Mouse (Mus musculus) liver, embryonic 11.5 days (tissue): Measurements from ENCODE around the gene Tex28. TPM values are rescaled to one million over a fixed set of nuclear protein-coding genes. Genes with fewer than 3 reads are reported as not detected.
"Not testable (repeated sequence)": the region's sequence is repeated elsewhere in the genome, so short reads cannot be mapped to it uniquely, and the experiment has no call there.

ENCODE experiments used
- ATAC-seq: fragments of 200-750 bp; cut with Nextera tagmentation; replicated peaks from 2 replicates; pipeline ENCODE4 v1.8.0; 2017; ENCODE audit warnings: moderate number of reproducible peaks, mild to moderate bottlenecking, moderate TSS enrichment, moderate library complexity; ENCODE audit not compliant: low FRiP score
- DNase-seq: peaks from one replicate; pipeline ENCODE4 v3.0.0-alpha.2; 2017; ENCODE audit warnings: low spot score
- H3K27ac ChIP-seq: fragments of 300-500 bp; sonication (generic); 2 replicates; pipeline ENCODE4 v1.5.1; 2014; ENCODE audit warnings: mild to moderate bottlenecking, low read depth, low read length, control low read depth
- H3K27me3 ChIP-seq: fragments of 300-500 bp; sonication (generic); replicated peaks from 2 replicates; pipeline ENCODE4 v1.6.1; 2014; ENCODE audit warnings: low read length, mixed read lengths; ENCODE audit not compliant: control insufficient read depth, insufficient read depth
- H3K36me3 ChIP-seq: fragments of 300-500 bp; sonication (generic); 2 replicates; pipeline ENCODE4 v1.6.1; 2014; ENCODE audit warnings: mild to moderate bottlenecking, low read length, moderate library complexity, mixed read lengths; ENCODE audit not compliant: control insufficient read depth, insufficient read depth
- H3K4me1 ChIP-seq: fragments of 300-500 bp; sonication (generic); replicated peaks from 2 replicates; pipeline ENCODE4 v1.6.1; 2014; ENCODE audit warnings: low read length, mixed read lengths; ENCODE audit not compliant: control insufficient read depth, insufficient read depth
- H3K4me2 ChIP-seq: fragments of 300-500 bp; sonication (generic); 2 replicates; pipeline ENCODE4 v1.6.1; 2014; ENCODE audit warnings: mild to moderate bottlenecking, control low read depth, moderate library complexity
- H3K4me3 ChIP-seq: fragments of 300-500 bp; sonication (generic); 2 replicates; pipeline ENCODE4 v1.5.1; 2014; ENCODE audit warnings: low read depth, low read length, control low read depth
- H3K9ac ChIP-seq: fragments of 300-500 bp; sonication (generic); 2 replicates; pipeline ENCODE4 v1.6.1; 2014; ENCODE audit warnings: low read depth, low read length, control low read depth
- H3K9me3 ChIP-seq: fragments of 300-500 bp; sonication (generic); 2 replicates; pipeline ENCODE4 v1.6.1; 2016; ENCODE audit warnings: low read length, inconsistent platforms, mixed read lengths; ENCODE audit not compliant: control insufficient read depth
- WGBS: fragments of 180-500 bp; shearing (Covaris S2); extraction: QIAGEN DNeasy Blood & Tissue Kit; methylation state at CpG from one replicate; pipeline ENCODE4 v1.1.7; 2014; 5-methylcytosine and 5-hydroxymethylcytosine counted together
- polyA plus RNA-seq: library from polyadenylated mRNA; unstranded; fragments of >200 nt; fragmentation: Nextera tagmentation; extraction: Ambion mirVana; gene quantifications from 2 replicates; pipeline ENCODE4 v1.2.1, GENCODE M21; 2014

Tex28 gene
- not detected in 2 replicates for polyA plus RNA-seq

DNA sequence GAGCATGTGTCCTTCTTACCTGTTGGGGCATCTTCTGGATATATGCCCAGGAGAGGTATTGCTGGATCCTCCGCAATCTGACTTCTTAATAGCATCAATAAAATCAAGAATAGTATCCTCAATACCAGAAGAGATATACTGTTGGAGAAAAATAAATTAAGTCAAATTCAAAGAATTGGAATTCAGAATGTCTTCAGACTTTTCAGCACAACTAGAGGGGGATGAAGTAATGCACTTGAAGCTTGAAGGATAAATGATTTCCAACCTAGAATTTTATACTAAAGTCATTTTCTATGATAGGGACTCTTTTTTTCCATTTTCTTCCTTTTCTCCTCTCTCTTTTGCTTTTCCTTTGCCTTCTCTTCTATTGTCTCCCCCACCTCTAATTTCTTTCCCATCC, at the start of gene Tex28:
Gene Tex28, minus strand, starts transcription at position 101 of the 400 bp plus-strand sequence.
- ATAC-seq: no peak
- Histone ChIP-seq H3K4me1 (no peaks in the 10 kb centered on the region), H3K4me2 (no peak within 1 kb of the TSS), H3K27me3 (no peaks in the 10 kb centered on the region), H3K9me3 (no peaks in the 10 kb centered on the region), H3K36me3 (no peaks in the 10 kb centered on the region), H3K27ac (no peak within 1 kb of the TSS), H3K9ac (no peak within 1 kb of the TSS), H3K4me3 (no peak within 1 kb of the TSS)
- WGBS: 81% methylated on average over 1 of the region's 1 CpGs
- DNase-seq: no peak

- Histone ChIP-seq H3K27ac (no peak overlapping the region), H3K27me3 (no peaks in the 10 kb centered on the region), H3K4me1 (no peaks in the 10 kb centered on the region), H3K4me2 (no peak overlapping the region), H3K9me3 (no peaks in the 10 kb centered on the region), H3K4me3 (no peak overlapping the region), H3K9ac (no peak overlapping the region), H3K36me3 (no peaks in the 10 kb centered on the region)
- WGBS: 78% methylated on average over 2 of the region's 2 CpGs
- DNase-seq (no peak), ATAC-seq (no peak)
These were observed 35.9 kb upstream of the Tex28 start for GRCm38 (mm10) chrX:74203556-74203955.

DNA sequence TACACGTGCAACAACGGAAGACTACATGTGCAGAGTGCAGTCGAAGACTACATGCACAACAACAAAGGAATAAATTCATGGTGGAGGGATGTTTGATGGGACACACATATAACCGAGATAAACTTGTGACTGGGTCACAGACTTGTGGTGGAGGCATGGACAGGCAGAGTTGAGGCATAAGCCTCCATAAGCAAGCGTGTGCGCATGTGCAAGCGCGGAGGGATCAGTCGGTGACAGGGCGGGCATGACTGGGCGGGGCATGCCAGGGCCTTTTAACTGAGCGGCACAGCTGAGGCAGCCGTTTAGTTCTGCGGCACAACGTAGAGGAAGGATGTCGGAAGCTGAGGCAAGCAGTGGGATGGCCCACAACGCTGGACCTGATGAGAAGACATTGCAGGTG, 9.3 kb upstream of the Tex28 start, which contains the start of gene Tktl1:
Gene Tktl1, plus strand, starts transcription at position 301 of the 400 bp plus-strand sequence.
- no peaks in the 10 kb centered on the region for H3K36me3 ChIP-seq
- WGBS: 85% methylated on average over 17 of the region's 17 CpGs
- H3K4me1 ChIP-seq: no peaks in the 10 kb centered on the region

DNA sequence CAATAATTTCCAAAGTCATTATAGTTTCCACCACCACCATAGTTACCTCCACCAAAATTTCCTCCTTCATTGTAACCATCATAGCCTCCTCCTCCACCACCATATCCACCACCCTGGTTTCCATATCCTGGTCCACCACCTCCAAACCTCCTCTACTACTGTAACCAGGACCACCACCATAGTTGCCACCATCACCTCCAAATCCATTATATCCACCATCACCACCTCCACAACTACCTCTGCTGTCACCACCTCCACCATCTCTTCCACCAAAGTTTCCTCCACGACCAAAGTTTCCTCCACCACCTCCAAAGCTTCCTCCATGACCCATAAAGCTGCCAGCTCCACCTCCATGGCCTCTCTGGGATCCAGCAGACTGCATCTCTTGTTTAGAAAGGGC, 32.4 kb downstream of the Tex28 start, which contains the start of gene Mecp2:
Gene Mecp2, minus strand, starts transcription at position 101 of the 400 bp plus-strand sequence.
- H3K4me2 ChIP-seq, H3K9ac ChIP-seq, H3K27me3 ChIP-seq, H3K4me1 ChIP-seq, DNase-seq, H3K9me3 ChIP-seq, H3K36me3 ChIP-seq, H3K4me3 ChIP-seq, ATAC-seq, H3K27ac ChIP-seq: not testable (repeated sequence)
- 33% methylated on average over 1 of the region's 1 CpGs for WGBS

More for the DNA sequence above, 9.3 kb upstream of the Tex28 start, which contains the start of gene Tktl1:
- DNase-seq (no peak), ATAC-seq (no peak)
- no peak within 1 kb of the TSS for H3K9ac ChIP-seq
- H3K4me2 ChIP-seq: no peak within 1 kb of the TSS
- H3K9me3 ChIP-seq: no peaks in the 10 kb centered on the region
- no peaks in the 10 kb centered on the region for H3K27me3 ChIP-seq
- no peak within 1 kb of the TSS for H3K27ac ChIP-seq
- no peak within 1 kb of the TSS for H3K4me3 ChIP-seq

DNA sequence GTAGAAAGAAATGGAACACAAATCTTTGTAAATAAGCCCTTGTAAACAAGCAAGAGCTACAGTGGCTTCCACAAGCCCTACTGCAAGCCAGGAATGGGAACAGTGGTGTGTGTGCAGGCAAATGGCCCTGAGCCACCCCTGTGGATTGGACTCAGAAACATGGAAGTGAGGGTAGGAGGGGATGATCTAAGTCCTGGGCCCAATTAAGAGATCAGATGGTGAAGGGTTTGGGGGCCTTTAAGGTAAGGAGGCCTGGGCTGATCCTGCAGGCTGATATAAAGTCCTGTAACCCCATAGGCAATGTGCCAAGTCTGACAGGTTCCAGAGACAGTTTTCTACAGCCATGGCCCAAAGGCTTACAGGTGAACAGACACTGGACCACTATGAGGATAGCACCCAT, 40.5 kb downstream of the Tex28 start, which contains the start of gene Opn1mw:
Gene Opn1mw, plus strand, starts transcription at position 301 of the 400 bp plus-strand sequence.
- DNase-seq (no peak), ATAC-seq (no peak)
- Histone ChIP-seq H3K4me1 (no peaks in the 10 kb centered on the region), H3K4me3 (no peak within 1 kb of the TSS), H3K4me2 (no peak within 1 kb of the TSS), H3K27ac (no peak within 1 kb of the TSS), H3K9ac (no peak within 1 kb of the TSS), H3K27me3 (peaks cover 10% of the 10 kb centered on the region), H3K36me3 (no peaks in the 10 kb centered on the region), H3K9me3 (no peaks in the 10 kb centered on the region)

GRCm38 (mm10) chrX:74124975-74125374, 42.7 kb downstream of the Tex28 start:
- DNase-seq: no peak
- H3K4me2 ChIP-seq: no peak overlapping the region
- no peak overlapping the region for H3K9ac ChIP-seq
- 34% methylated on average over 2 of the region's 2 CpGs for WGBS
- H3K36me3 ChIP-seq: no peaks in the 10 kb centered on the region
- H3K4me3 ChIP-seq: no peak overlapping the region
- peaks cover 6% of the 10 kb centered on the region for H3K27me3 ChIP-seq
- no peaks in the 10 kb centered on the region for H3K9me3 ChIP-seq
- ATAC-seq: no peak
- no peaks in the 10 kb centered on the region for H3K4me1 ChIP-seq
- no peak overlapping the region for H3K27ac ChIP-seq

DNA sequence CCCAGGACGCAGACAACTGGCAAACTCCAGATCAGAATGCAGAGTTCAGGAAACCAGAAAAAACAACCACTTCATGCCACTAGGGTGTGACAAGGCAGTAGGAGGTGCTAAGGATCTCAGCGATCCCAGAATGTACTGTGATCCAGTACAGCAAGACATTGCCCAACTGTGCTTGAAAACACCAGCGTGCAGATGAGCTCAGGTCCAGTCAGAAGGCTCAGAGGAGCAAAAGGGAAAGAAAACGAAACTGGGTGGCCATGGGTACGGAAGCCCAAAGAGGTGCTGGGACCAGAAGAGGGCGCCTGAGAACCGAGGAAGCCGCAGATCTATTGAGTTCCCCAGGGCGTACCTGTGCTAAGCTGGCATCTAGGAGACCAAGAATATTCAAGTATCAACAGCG, 52.1 kb downstream of the Tex28 start:
- peak overlapping the region; percentile 28; the same call in 1 of the 2 replicates for H3K4me3 ChIP-seq
- DNase-seq (peak; percentile 42), ATAC-seq (peak; percentile 77)
- H3K27me3 ChIP-seq: peaks cover 6% of the 10 kb centered on the region; the same call in 1 of the 2 replicates
- H3K4me1 ChIP-seq: no peaks in the 10 kb centered on the region
- H3K9ac ChIP-seq: no peak overlapping the region
- no peaks in the 10 kb centered on the region for H3K9me3 ChIP-seq
- H3K4me2 ChIP-seq: peak overlapping the region; percentile 27
- H3K27ac ChIP-seq: no peak overlapping the region
- no peaks in the 10 kb centered on the region for H3K36me3 ChIP-seq
- 17% methylated on average over 10 of the region's 10 CpGs for whole genome bisulfite sequencing

GRCm38 (mm10) chrX:74114036-74114435, 53.6 kb downstream of the Tex28 start:
- H3K27me3 ChIP-seq: peaks cover 3% of the 10 kb centered on the region; the same call in 1 of the 2 replicates
- no peak overlapping the region for H3K4me3 ChIP-seq
- H3K4me2 ChIP-seq: no peak overlapping the region
- H3K36me3 ChIP-seq: no peaks in the 10 kb centered on the region
- H3K9me3 ChIP-seq: no peaks in the 10 kb centered on the region
- no peak overlapping the region for H3K9ac ChIP-seq
- DNase-seq (no peak), ATAC-seq (no peak)
- no peak overlapping the region for H3K27ac ChIP-seq
- H3K4me1 ChIP-seq: no peaks in the 10 kb centered on the region

- H3K27ac ChIP-seq: no peak overlapping the region
- H3K9ac ChIP-seq: no peak overlapping the region
- H3K4me2 ChIP-seq: no peak overlapping the region
- no peaks in the 10 kb centered on the region for H3K36me3 ChIP-seq
- no peak for ATAC-seq
- no peaks in the 10 kb centered on the region for H3K4me1 ChIP-seq
- WGBS: 41% methylated on average over 3 of the region's 3 CpGs
- no peak overlapping the region for H3K4me3 ChIP-seq
- DNase-seq: no peak
- H3K9me3 ChIP-seq: no peaks in the 10 kb centered on the region
- peaks cover 2% of the 10 kb centered on the region for H3K27me3 ChIP-seq
These were observed 58.9 kb downstream of the Tex28 start for GRCm38 (mm10) chrX:74108747-74109146.
